Mouse (Mus musculus) lung, adult 2 months (tissue): ENCODE measurements around the gene Plpp2.

Experiments
- CTCF ChIP-seq: fragments of 200-500 bp; IDR thresholded peaks from 2 replicates; pipeline ENCODE4 v1.5.1; 2011; ENCODE audit warnings: mild to moderate bottlenecking, low read length, control low read depth; ENCODE audit not compliant: insufficient read depth
- POLR2A ChIP-seq: fragments of 200-500 bp; IDR thresholded peaks from 2 replicates; pipeline ENCODE4 v1.6.1; 2011; ENCODE audit warnings: low read depth, mild to moderate bottlenecking, control low read depth, low read length, borderline replicate concordance; ENCODE audit errors: extremely low read depth

GRCm38 (mm10) chr10:79535431-79535830 is 1.8 kb upstream of the Plpp2 start:
- TF ChIP-seq CTCF (no peak), POLR2A (no peak)
